Mouse (Mus musculus): Measurements from ENCODE around the gene Smim4. TPM values are rescaled to one million over a fixed set of nuclear protein-coding genes. Genes with fewer than 3 reads are reported as not detected.

Gene Smim4
- polyA plus RNA-seq, 1 experiment: 70.5 TPM

- no peak for TF ChIP-seq CTCF (IDR thresholded peaks at IDR 0.05; ENCODE audit: control insufficient read depth, insufficient read depth, insufficient read length)
- no peak for TF ChIP-seq MYOG (IDR thresholded peaks at IDR 0.05; ENCODE audit: control insufficient read depth, extremely low read depth, insufficient read length)
- H3K36me3 ChIP-seq (ENCODE audit: control insufficient read depth, insufficient read depth): peaks cover 93% of the 10 kb centered on the region
- H3K79me2 ChIP-seq (ENCODE audit: control insufficient read depth, insufficient read depth): no peaks in the 10 kb centered on the region
- H3ac ChIP-seq (ENCODE audit: control insufficient read depth, insufficient read length, low read depth): no peak overlapping the region
- no peaks in the 10 kb centered on the region for H3K27me3 ChIP-seq (ENCODE audit: control insufficient read depth, insufficient read depth, insufficient read length)
- no peak overlapping the region for H3K4me3 ChIP-seq (ENCODE audit: insufficient read depth, poor library complexity, severe bottlenecking)
- H3K79me3 ChIP-seq (ENCODE audit: low read depth): no peaks in the 10 kb centered on the region
These were observed 82.9 kb downstream of the Smim4 start for GRCm38 (mm10) chr14:31045817-31046216.

GRCm38 (mm10) chr14:31045296-31045695 is 83.5 kb downstream of the Smim4 start:
- no peaks in the 10 kb centered on the region for H3K79me2 ChIP-seq (ENCODE audit: control insufficient read depth, insufficient read depth)
- TF ChIP-seq MAX (IDR thresholded peaks at IDR 0.05): no peak
- no peak for TF ChIP-seq FOSL1 (IDR thresholded peaks at IDR 0.05; ENCODE audit: insufficient read depth, low read length, poor library complexity, severe bottlenecking)
- TF ChIP-seq MYOD1 (IDR thresholded peaks at IDR 0.05; ENCODE audit: control insufficient read depth, insufficient read length, low read depth): no peak
- H3K4me3 ChIP-seq (ENCODE audit: insufficient read depth, poor library complexity, severe bottlenecking): no peak overlapping the region
- no peak overlapping the region for H3ac ChIP-seq (ENCODE audit: control insufficient read depth, insufficient read length, low read depth)
- H3K36me3 ChIP-seq (ENCODE audit: control insufficient read depth, insufficient read depth): peaks cover 93% of the 10 kb centered on the region
- no peaks in the 10 kb centered on the region for H3K79me3 ChIP-seq (ENCODE audit: low read depth)
- H3K27me3 ChIP-seq (ENCODE audit: control insufficient read depth, insufficient read depth, insufficient read length): no peaks in the 10 kb centered on the region

Other genes with a start within 250 kb of the Smim4 start
- 10.3 TPM for gene Mustn1, start 249.8 kb downstream of the Smim4 start, polyA plus RNA-seq (2012; fragmentation: generic; extraction: Trizol)
- gene Itih4, start 242.5 kb downstream of the Smim4 start, polyA plus RNA-seq (2012; fragmentation: generic; extraction: Trizol): 0.11 TPM
- gene Itih3, start 205.2 kb downstream of the Smim4 start, polyA plus RNA-seq (2012; fragmentation: generic; extraction: Trizol): 0.01 TPM
- gene Itih1, start 185.7 kb downstream of the Smim4 start, polyA plus RNA-seq (2012; fragmentation: generic; extraction: Trizol): not detected
- 4.2 TPM for gene Nek4, start 177.6 kb downstream of the Smim4 start, polyA plus RNA-seq (2012; fragmentation: generic; extraction: Trizol)
- gene Glt8d1, start 127.6 kb downstream of the Smim4 start, polyA plus RNA-seq (2012; fragmentation: generic; extraction: Trizol): 13.4 TPM
- gene Spcs1, start 127.3 kb downstream of the Smim4 start, polyA plus RNA-seq (2012; fragmentation: generic; extraction: Trizol): 218 TPM
- 14.3 TPM for gene Pbrm1, start 109.8 kb downstream of the Smim4 start, polyA plus RNA-seq (2012; fragmentation: generic; extraction: Trizol)
- 56.7 TPM for gene Gnl3, start 109.8 kb downstream of the Smim4 start, polyA plus RNA-seq (2012; fragmentation: generic; extraction: Trizol)
- 322 TPM for gene Nt5dc2, start 2.1 kb upstream of the Smim4 start, polyA plus RNA-seq (2012; fragmentation: generic; extraction: Trizol)
- 0.25 TPM for gene Stab1, start 39.7 kb upstream of the Smim4 start, polyA plus RNA-seq (2012; fragmentation: generic; extraction: Trizol)
- gene Tnnc1, start 79.4 kb upstream of the Smim4 start, polyA plus RNA-seq (2012; fragmentation: generic; extraction: Trizol): 21.0 TPM
- gene Nisch, start 88.0 kb upstream of the Smim4 start, polyA plus RNA-seq (2012; fragmentation: generic; extraction: Trizol): 160 TPM
- gene Sema3g, start 88.9 kb upstream of the Smim4 start, polyA plus RNA-seq (2012; fragmentation: generic; extraction: Trizol): 0.14 TPM
- gene Phf7, start 122.4 kb upstream of the Smim4 start, polyA plus RNA-seq (2012; fragmentation: generic; extraction: Trizol): 4.5 TPM
- 42.0 TPM for gene Bap1, start 122.5 kb upstream of the Smim4 start, polyA plus RNA-seq (2012; fragmentation: generic; extraction: Trizol)
- gene Dnah1, start 194.9 kb upstream of the Smim4 start, polyA plus RNA-seq (2012; fragmentation: generic; extraction: Trizol): 0.01 TPM
- gene Capn7, start 207.7 kb upstream of the Smim4 start, polyA plus RNA-seq (2012; fragmentation: generic; extraction: Trizol): 6.7 TPM